Mouse (Mus musculus) cerebellum, adult 2 months (tissue): ENCODE measurements at regions not wholly inside any gene's neighbourhood (a gene's known extent, or its start where the extent isn't known, plus 50 kb on each side); places are given as distances from the start of the nearest gene placed in this dataset.

ENCODE experiments used
- CTCF ChIP-seq: fragments of 200-500 bp; IDR thresholded peaks from 2 replicates; pipeline ENCODE4 v1.5.1; 2011; ENCODE audit warnings: low read depth, mild to moderate bottlenecking, control low read depth, low read length, moderate library complexity, borderline replicate concordance; ENCODE audit not compliant: insufficient read depth
- POLR2A ChIP-seq: fragments of 200-500 bp; IDR thresholded peaks from 2 replicates; pipeline ENCODE4 v1.6.1; 2011; ENCODE audit warnings: low read length, control low read depth, borderline replicate concordance; ENCODE audit not compliant: insufficient read depth

- TF ChIP-seq CTCF (no peak), POLR2A (no peak)
These were observed 206.0 kb downstream of the Ajap1 start for GRCm38 (mm10) chr4:153276571-153276970.
